Mouse (Mus musculus): ENCODE measurements around the gene Asb2.

GRCm38 (mm10) chr12:103370861-103371260, 15.1 kb upstream of the Asb2 start:
- no peak for TF ChIP-seq POLR2A (IDR thresholded peaks at IDR 0.05; ENCODE audit: low read depth, low read length)
- no peak for TF ChIP-seq CTCF (conservative IDR thresholded peaks at IDR 0.05; ENCODE audit: insufficient read depth, insufficient read length, low read depth, low read length)
